Mouse (Mus musculus) neural tube, embryonic 12.5 days (tissue): ENCODE measurements around the gene Rcbtb2. TPM values are rescaled to one million over a fixed set of nuclear protein-coding genes. Genes with fewer than 3 reads are reported as not detected.

Experiments
- ATAC-seq: fragments of 200-750 bp; cut with Nextera tagmentation; 2 replicates; pipeline ENCODE4 v1.8.0; 2017; ENCODE audit warnings: low read depth, mild to moderate bottlenecking, moderate TSS enrichment, moderate library complexity; ENCODE audit not compliant: low FRiP score
- H3K27ac ChIP-seq: fragments of 300-500 bp; sonication (generic); 2 replicates; pipeline ENCODE4 v1.5.1; 2016
- H3K27me3 ChIP-seq: fragments of 300-500 bp; sonication (generic); replicated peaks from 2 replicates; pipeline ENCODE4 v1.6.1; 2016; ENCODE audit warnings: mild to moderate bottlenecking
- H3K36me3 ChIP-seq: fragments of 300-500 bp; sonication (generic); 2 replicates; pipeline ENCODE4 v1.6.1; 2016; ENCODE audit warnings: mild to moderate bottlenecking
- H3K4me1 ChIP-seq: fragments of 300-500 bp; sonication (generic); 2 replicates; pipeline ENCODE4 v1.6.1; 2016
- H3K4me2 ChIP-seq: fragments of 300-500 bp; sonication (generic); replicated peaks from 2 replicates; pipeline ENCODE4 v1.6.1; 2016; ENCODE audit warnings: mild to moderate bottlenecking
- H3K4me3 ChIP-seq: fragments of 300-500 bp; sonication (generic); 2 replicates; pipeline ENCODE4 v1.5.1; 2016
- H3K9ac ChIP-seq: fragments of 300-500 bp; sonication (generic); 2 replicates; pipeline ENCODE4 v1.6.1; 2016; ENCODE audit warnings: mild to moderate bottlenecking
- H3K9me3 ChIP-seq: fragments of 300-500 bp; sonication (generic); 2 replicates; pipeline ENCODE4 v1.6.1; 2016; ENCODE audit warnings: mild to moderate bottlenecking
- WGBS: fragments of 180-500 bp; shearing (Covaris S2); methylation state at CpG from one replicate; pipeline ENCODE4 v1.1.7; 2016; 5-methylcytosine and 5-hydroxymethylcytosine counted together
- microRNA counts: library from miRNA; unstranded; fragments of <30 nt; microRNA quantifications from one replicate; lab custom pipeline; 2017
- microRNA-seq: library from miRNA; unstranded; fragments of <30 nt; microRNA quantifications from one replicate; pipeline ENCODE4, GENCODE M21; 2017
- polyA plus RNA-seq: library from polyadenylated mRNA; unstranded; fragments of >200 nt; fragmentation: Nextera tagmentation; extraction: Ambion mirVana; gene quantifications from 2 replicates; pipeline ENCODE4 v1.2.1, GENCODE M21; 2016

Rcbtb2 gene
- polyA plus RNA-seq, 1 experiment from 2014 or later: 118 TPM

- ATAC-seq: no peak; the same call in 1 of the 2 replicates
- no peak overlapping the region for H3K27ac ChIP-seq
Measured at GRCm38 (mm10) chr14:73254412-73254811, 131.6 kb downstream of the Rcbtb2 start.

GRCm38 (mm10) chr14:73255426-73255970 is 132.7 kb downstream of the Rcbtb2 start:
- Histone ChIP-seq H3K4me3 (no peak overlapping the region), H3K9ac (no peak overlapping the region), H3K36me3 (0 out of 2 replicates have a peak, but pooled peaks cover 2% of the 10 kb centered on the region), H3K27ac (no peak overlapping the region), H3K27me3 (no peaks in the 10 kb centered on the region), H3K9me3 (no peaks in the 10 kb centered on the region), H3K4me2 (no peak overlapping the region), H3K4me1 (peaks cover 4% of the 10 kb centered on the region)
- ATAC-seq: no peak
- 49% methylated on average over 3 of the region's 3 CpGs for WGBS

More at GRCm38 (mm10) chr14:73254412-73254811, 131.6 kb downstream of the Rcbtb2 start:
- no peaks in the 10 kb centered on the region for H3K9me3 ChIP-seq
- no peak overlapping the region for H3K4me3 ChIP-seq
- no peaks in the 10 kb centered on the region for H3K27me3 ChIP-seq
- H3K4me2 ChIP-seq: no peak overlapping the region
- 0 out of 2 replicates have a peak, but pooled peaks cover 2% of the 10 kb centered on the region for H3K36me3 ChIP-seq
- H3K9ac ChIP-seq: no peak overlapping the region
- 50% methylated on average over 4 of the region's 4 CpGs for WGBS
- H3K4me1 ChIP-seq: peaks cover 4% of the 10 kb centered on the region

- Histone ChIP-seq H3K27me3 (no peaks in the 10 kb centered on the region), H3K4me1 (peaks cover 4% of the 10 kb centered on the region), H3K36me3 (peaks cover 6% of the 10 kb centered on the region; the same call in 1 of the 2 replicates), H3K4me3 (no peak overlapping the region), H3K9ac (no peak overlapping the region), H3K9me3 (no peaks in the 10 kb centered on the region), H3K27ac (no peak overlapping the region), H3K4me2 (no peak overlapping the region)
- ATAC-seq: no peak
- 77% methylated on average over 7 of the region's 7 CpGs for WGBS
Measured at GRCm38 (mm10) chr14:73257348-73257747, 134.5 kb downstream of the Rcbtb2 start.

MicroRNA genes within 50 kb of the gene (microRNA counts, 519-probe panel; counts per million panel counts)
- microRNA mmu-miR-687 (lab: Ali Mortazavi, UCI): 342 counts per million, percentile 67 among the panel's probes with 10 or more counts

Small RNAs within 50 kb of the gene (microRNA-seq; reads per million reads assigned to microRNA genes)
- not detected for gene Mir687

Other genes with a start within 250 kb of the Rcbtb2 start
- gene Cysltr2, start 73.9 kb upstream of the Rcbtb2 start, polyA plus RNA-seq: not detected in 2 replicates
- gene Lpar6, start 114.9 kb downstream of the Rcbtb2 start, polyA plus RNA-seq: 13.3 and 14.0 TPM in 2 replicates
- gene Rb1, start 202.8 kb downstream of the Rcbtb2 start, polyA plus RNA-seq: 38.1 and 46.0 TPM in 2 replicates